Mouse (Mus musculus) bone marrow macrophage, adult 2 months (primary cell): ENCODE measurements at regions not wholly inside any gene's neighbourhood (a gene's known extent, or its start where the extent isn't known, plus 50 kb on each side); places are given as distances from the start of the nearest gene placed in this dataset.
"Not testable (repeated sequence)": the region's sequence is repeated elsewhere in the genome, so short reads cannot be mapped to it uniquely, and the experiment has no call there.

ENCODE experiments used
- H3K27ac ChIP-seq: 2 replicates; pipeline ENCODE4 v1.5.1; 2012; ENCODE audit warnings: low read depth, low read length; ENCODE audit not compliant: insufficient read depth
- H3K4me1 ChIP-seq: 2 replicates; pipeline ENCODE4 v1.6.1; 2012; ENCODE audit warnings: low read length; ENCODE audit not compliant: control insufficient read depth, insufficient read depth
- H3K4me3 ChIP-seq: 2 replicates; pipeline ENCODE4 v1.5.1; 2012; ENCODE audit warnings: mild to moderate bottlenecking, low read length, moderate library complexity; ENCODE audit not compliant: insufficient read depth
- CTCF ChIP-seq: IDR thresholded peaks from 2 replicates; pipeline ENCODE4 v1.5.1; 2012; ENCODE audit warnings: low read depth, mild to moderate bottlenecking, low read length, moderate library complexity
- POLR2A ChIP-seq: IDR thresholded peaks from 2 replicates; pipeline ENCODE4 v1.6.1; 2012; ENCODE audit warnings: mild to moderate bottlenecking, low read depth, low read length, borderline replicate concordance

- no peak for TF ChIP-seq CTCF
- Histone ChIP-seq H3K27ac (no peak overlapping the region), H3K4me1 (peaks cover 3% of the 10 kb centered on the region; the same call in 1 of the 2 replicates), H3K4me3 (no peak overlapping the region)
Measured at GRCm38 (mm10) chr9:23694481-23694880, 403.3 kb upstream of the Npsr1 start.

- no peak overlapping the region for H3K27ac ChIP-seq
- no peak overlapping the region for H3K4me3 ChIP-seq
- no peaks in the 10 kb centered on the region for H3K4me1 ChIP-seq
- TF ChIP-seq CTCF (no peak), POLR2A (no peak)
Measured at GRCm38 (mm10) chr9:23700567-23700966, 397.2 kb upstream of the Npsr1 start.

GRCm38 (mm10) chr9:23717584-23717983, 380.2 kb upstream of the Npsr1 start:
- not testable (repeated sequence) for H3K4me3 ChIP-seq, H3K27ac ChIP-seq, H3K4me1 ChIP-seq

- H3K4me1 ChIP-seq: peaks cover 8% of the 10 kb centered on the region; the same call in 1 of the 2 replicates
- no peak overlapping the region for H3K4me3 ChIP-seq
- TF ChIP-seq POLR2A (no peak), CTCF (no peak)
- no peak overlapping the region for H3K27ac ChIP-seq
Measured at GRCm38 (mm10) chr9:23728816-23729215, 369.0 kb upstream of the Npsr1 start.

- H3K27ac ChIP-seq: no peak overlapping the region
- TF ChIP-seq POLR2A (no peak), CTCF (no peak)
- no peaks in the 10 kb centered on the region for H3K4me1 ChIP-seq
- no peak overlapping the region for H3K4me3 ChIP-seq
Measured at GRCm38 (mm10) chr9:23752478-23752877, 345.3 kb upstream of the Npsr1 start.

GRCm38 (mm10) chr9:23786660-23787059, 311.1 kb upstream of the Npsr1 start:
- no peak overlapping the region for H3K27ac ChIP-seq
- TF ChIP-seq CTCF: no peak
- TF ChIP-seq POLR2A: no peak
- no peaks in the 10 kb centered on the region for H3K4me1 ChIP-seq
- H3K4me3 ChIP-seq: no peak overlapping the region
